Mouse (Mus musculus) megakaryocyte, embryonic 14.5 days (primary cell): Measurements from ENCODE around the gene Tmem41a. TPM values are rescaled to one million over a fixed set of nuclear protein-coding genes. Genes with fewer than 3 reads are reported as not detected.
"Not testable (repeated sequence)": the region's sequence is repeated elsewhere in the genome, so short reads cannot be mapped to it uniquely, and the experiment has no call there.

ENCODE experiments used
- H3K27me3 ChIP-seq: replicated peaks from 2 replicates; pipeline ENCODE3; 2012; ENCODE audit warnings: inconsistent platforms
- H3K36me3 ChIP-seq: replicated peaks from 2 replicates; pipeline ENCODE3; 2012; ENCODE audit warnings: low read length, inconsistent platforms, mixed read lengths
- H3K4me1 ChIP-seq: 2 replicates; pipeline ENCODE4 v1.6.1; 2012; ENCODE audit warnings: inconsistent platforms
- H3K4me3 ChIP-seq: replicated peaks from 2 replicates; pipeline ENCODE3; 2012; ENCODE audit warnings: moderate library complexity, mild to moderate bottlenecking, inconsistent platforms
- H3K9me3 ChIP-seq: 2 replicates; pipeline ENCODE4 v1.6.1; 2012; ENCODE audit warnings: inconsistent platforms
- FLI1 ChIP-seq: IDR thresholded peaks from 2 replicates; pipeline ENCODE4 v1.6.1; 2012; ENCODE audit warnings: low read length, inconsistent platforms, mixed read lengths
- GATA1 ChIP-seq: IDR thresholded peaks from 3 replicates; pipeline ENCODE4 v1.6.1; 2012; ENCODE audit warnings: mixed read lengths, low read length, inconsistent platforms, borderline replicate concordance
- polyA plus RNA-seq: library from polyadenylated mRNA; stranded (reverse); fragments of >175 nt; gene quantifications from 2 replicates; pipeline ENCODE4 v1.2.3, GENCODE M21; 2012; ENCODE audit warnings: low replicate concordance; ENCODE audit not compliant: insufficient read depth

Tmem41a gene
- polyA plus RNA-seq, result 1.3 and 5.7 TPM in 2 replicates

GRCm38 (mm10) chr16:21946761-21947715 lies at the start of gene Tmem41a:
TSS of gene Tmem41a (minus strand) at chr16:21947552.
- TF ChIP-seq GATA1 (no peak), FLI1 (no peak)
- H3K36me3 ChIP-seq, result peaks cover 9% of the 10 kb centered on the region
- peaks cover 19% of the 10 kb centered on the region for H3K27me3 ChIP-seq
- peaks cover 30% of the 10 kb centered on the region for H3K4me1 ChIP-seq
- no peaks in the 10 kb centered on the region for H3K9me3 ChIP-seq
- H3K4me3 ChIP-seq, result peak within 1 kb of the TSS; percentile 98

- TF ChIP-seq FLI1, result no peak
- no peak for TF ChIP-seq GATA1
- H3K9me3 ChIP-seq, result no peaks in the 10 kb centered on the region
- H3K36me3 ChIP-seq, result no peaks in the 10 kb centered on the region
- peaks cover 4% of the 10 kb centered on the region for H3K27me3 ChIP-seq
- H3K4me1 ChIP-seq, result peaks cover 5% of the 10 kb centered on the region; the same call in 1 of the 2 replicates
- no peak overlapping the region for H3K4me3 ChIP-seq
These were observed 49.0 kb upstream of the Tmem41a start for GRCm38 (mm10) chr16:21996402-21996801.

GRCm38 (mm10) chr16:21995304-21995703 lies 48.0 kb upstream of the Tmem41a start, which contains the start of gene Liph:
TSS of gene Liph (minus strand) at chr16:21995663.
- Histone ChIP-seq H3K27me3 (peaks cover 4% of the 10 kb centered on the region), H3K4me1 (peaks cover 5% of the 10 kb centered on the region; the same call in 1 of the 2 replicates), H3K9me3 (no peaks in the 10 kb centered on the region), H3K4me3 (no peak within 1 kb of the TSS), H3K36me3 (no peaks in the 10 kb centered on the region)
- TF ChIP-seq GATA1 (no peak), FLI1 (no peak)

GRCm38 (mm10) chr16:21991774-21992173 lies 44.4 kb upstream of the Tmem41a start:
- no peaks in the 10 kb centered on the region for H3K27me3 ChIP-seq
- no peak for TF ChIP-seq GATA1
- TF ChIP-seq FLI1, result no peak
- H3K4me3 ChIP-seq, result no peak overlapping the region
- H3K9me3 ChIP-seq, result no peaks in the 10 kb centered on the region
- H3K36me3 ChIP-seq, result no peaks in the 10 kb centered on the region
- H3K4me1 ChIP-seq, result no peaks in the 10 kb centered on the region

GRCm38 (mm10) chr16:21990893-21991292 lies 43.5 kb upstream of the Tmem41a start:
- H3K9me3 ChIP-seq, H3K36me3 ChIP-seq, H3K4me1 ChIP-seq, H3K27me3 ChIP-seq, H3K4me3 ChIP-seq: not testable (repeated sequence)

GRCm38 (mm10) chr16:21987956-21988355 lies 40.6 kb upstream of the Tmem41a start:
- H3K36me3 ChIP-seq, result no peaks in the 10 kb centered on the region
- TF ChIP-seq FLI1 (no peak), GATA1 (no peak)
- peaks cover 6% of the 10 kb centered on the region for H3K4me1 ChIP-seq
- H3K9me3 ChIP-seq, result peaks cover 5% of the 10 kb centered on the region; the same call in 1 of the 2 replicates
- H3K27me3 ChIP-seq, result peaks cover 3% of the 10 kb centered on the region
- no peak overlapping the region for H3K4me3 ChIP-seq

- no peak for TF ChIP-seq GATA1
- no peak overlapping the region for H3K4me3 ChIP-seq
- peaks cover 14% of the 10 kb centered on the region for H3K9me3 ChIP-seq
- peaks cover 6% of the 10 kb centered on the region for H3K4me1 ChIP-seq
- peaks cover 5% of the 10 kb centered on the region for H3K27me3 ChIP-seq
- no peaks in the 10 kb centered on the region for H3K36me3 ChIP-seq
These were observed 38.8 kb upstream of the Tmem41a start for GRCm38 (mm10) chr16:21986191-21986590.

- Histone ChIP-seq H3K4me1 (peaks cover 6% of the 10 kb centered on the region), H3K36me3 (no peaks in the 10 kb centered on the region), H3K4me3 (no peak overlapping the region), H3K9me3 (peaks cover 14% of the 10 kb centered on the region), H3K27me3 (peaks cover 7% of the 10 kb centered on the region)
- TF ChIP-seq GATA1 (no peak), FLI1 (no peak)
These were observed 36.7 kb upstream of the Tmem41a start for GRCm38 (mm10) chr16:21984091-21984490.

GRCm38 (mm10) chr16:21983581-21983980 lies 36.2 kb upstream of the Tmem41a start:
- Histone ChIP-seq H3K4me3 (no peak overlapping the region), H3K9me3 (peaks cover 14% of the 10 kb centered on the region), H3K36me3 (no peaks in the 10 kb centered on the region), H3K27me3 (peaks cover 7% of the 10 kb centered on the region), H3K4me1 (peaks cover 6% of the 10 kb centered on the region)
- TF ChIP-seq GATA1 (no peak), FLI1 (no peak)

GRCm38 (mm10) chr16:21983146-21983545 lies 35.8 kb upstream of the Tmem41a start:
- peaks cover 6% of the 10 kb centered on the region for H3K4me1 ChIP-seq
- H3K9me3 ChIP-seq, result peaks cover 14% of the 10 kb centered on the region
- no peak for TF ChIP-seq FLI1
- H3K36me3 ChIP-seq, result no peaks in the 10 kb centered on the region
- H3K4me3 ChIP-seq, result no peak overlapping the region
- peaks cover 7% of the 10 kb centered on the region for H3K27me3 ChIP-seq
